Mouse (Mus musculus) fibroblast of lung, adult 2 months (primary cell): ENCODE data around the gene Ssrp1.
A peak's percentile ranks its signal among the peaks of the same experiment; 100 is the strongest.

ENCODE experiments used
- DNase-seq: peaks from one replicate; pipeline ENCODE4 v3.0.0-alpha.2; 2011; ENCODE audit warnings: low read depth

Ssrp1 gene

GRCm38 (mm10) chr2:85036507-85037046, 457 bp upstream of the Ssrp1 start:
- DNase-seq: no peak

GRCm38 (mm10) chr2:85038336-85038735, 1.3 kb downstream of the Ssrp1 start:
- no peak for DNase-seq

- no peak for DNase-seq
These were observed 6.6 kb downstream of the Ssrp1 start for GRCm38 (mm10) chr2:85043623-85044022.

GRCm38 (mm10) chr2:85046222-85046621, 9.2 kb downstream of the Ssrp1 start:
- DNase-seq: no peak

- DNase-seq: no peak
These were observed 10.0 kb downstream of the Ssrp1 start for GRCm38 (mm10) chr2:85047081-85047480.

GRCm38 (mm10) chr2:85047596-85048167, 10.6 kb downstream of the Ssrp1 start, which contains the start of gene Tnks1bp1:
Gene Tnks1bp1, plus strand, starts transcription at chr2:85048022.
- peak; percentile 91 for DNase-seq

GRCm38 (mm10) chr2:85048168-85048751, 11.2 kb downstream of the Ssrp1 start:
- DNase-seq: peak; percentile 27

- DNase-seq: peak; percentile 63
These were observed 12.2 kb downstream of the Ssrp1 start for GRCm38 (mm10) chr2:85049277-85049676.

- peak; percentile 83 for DNase-seq
These were observed 13.1 kb downstream of the Ssrp1 start for GRCm38 (mm10) chr2:85050001-85050634.

GRCm38 (mm10) chr2:85050746-85051145, 13.7 kb downstream of the Ssrp1 start:
- no peak for DNase-seq

GRCm38 (mm10) chr2:85053192-85053816, 16.3 kb downstream of the Ssrp1 start:
- no peak for DNase-seq

GRCm38 (mm10) chr2:85056711-85057110, 19.7 kb downstream of the Ssrp1 start:
- no peak for DNase-seq

GRCm38 (mm10) chr2:85059677-85060076, 22.6 kb downstream of the Ssrp1 start:
- DNase-seq: no peak

GRCm38 (mm10) chr2:85060591-85061060, 23.6 kb downstream of the Ssrp1 start:
- peak; percentile 84 for DNase-seq

GRCm38 (mm10) chr2:85061107-85061541, 24.1 kb downstream of the Ssrp1 start:
- peak; percentile 28 for DNase-seq

GRCm38 (mm10) chr2:85065141-85065875, 28.3 kb downstream of the Ssrp1 start:
- DNase-seq: no peak

GRCm38 (mm10) chr2:85066937-85067336, 29.9 kb downstream of the Ssrp1 start:
- DNase-seq: no peak

GRCm38 (mm10) chr2:85067903-85068625, 31.0 kb downstream of the Ssrp1 start:
- DNase-seq: peak; percentile 22

- no peak for DNase-seq
These were observed 31.6 kb downstream of the Ssrp1 start for GRCm38 (mm10) chr2:85068626-85069025.

GRCm38 (mm10) chr2:85070086-85070485, 33.1 kb downstream of the Ssrp1 start:
- no peak for DNase-seq

- DNase-seq: no peak
These were observed 34.9 kb downstream of the Ssrp1 start for GRCm38 (mm10) chr2:85071921-85072320.
